Mouse (Mus musculus): ENCODE data around the gene Zcchc9.

- no peak for TF ChIP-seq CTCF (IDR thresholded peaks at IDR 0.05; ENCODE audit: low read depth, low read length)
- TF ChIP-seq EP300 (IDR thresholded peaks at IDR 0.05; ENCODE audit: insufficient read depth, low read depth, low read length): no peak
These were observed 53.8 kb downstream of the Zcchc9 start for GRCm38 (mm10) chr13:91753724-91754123.

Data from ES-Bruce4 (cell line).